19 mouse cellular contexts compared by ENCODE assay signal in genomic region chr17:27140262-27140661, GRCm38 (mm10). TPM values are rescaled to one million over a fixed set of nuclear protein-coding genes. Genes with fewer than 3 reads are reported as not detected.
DNase-seq lines count a peak whose midpoint lies in the region; ATAC-seq lines count a peak whose summit lies in the region.
"Had no signal": no experiment of that assay in that cellular context is flagged by ENCODE, and none has a peak within 500 bp of the region (broad histone marks: within the 10 kb centered on the region; RNA-seq: fewer than 3 reads in every experiment).

No protein-coding gene starts in this region.

- no peak overlapping the region; the same call in 1 of the 2 replicates for H3K4me2 ChIP-seq in forebrain, embryonic 12.5 days
- no peak overlapping the region for H3K4me2 ChIP-seq in midbrain, embryonic 12.5 days (replicated peaks)
- no peak overlapping the region for H3K4me2 ChIP-seq in hindbrain, embryonic 13.5 days
- no peak overlapping the region for H3K4me2 ChIP-seq in midbrain, embryonic 16.5 days (ENCODE audit: low read length)
- H3K4me2 ChIP-seq: forebrain, embryonic 15.5 days; heart, embryonic 13.5 days; intestine, embryonic 15.5 days; liver, embryonic 12.5 days; lung, embryonic 14.5 days had no signal

- H3K36me3 ChIP-seq in forebrain, embryonic 10.5 days (replicated peaks): no peaks in the 10 kb centered on the region
- no peaks in the 10 kb centered on the region for H3K36me3 ChIP-seq in forebrain, embryonic 12.5 days (replicated peaks)
- H3K36me3 ChIP-seq in midbrain, embryonic 12.5 days: no peaks in the 10 kb centered on the region
- H3K36me3 ChIP-seq in midbrain, embryonic 10.5 days: no peaks in the 10 kb centered on the region
- H3K36me3 ChIP-seq in hindbrain, embryonic 13.5 days: no peaks in the 10 kb centered on the region
- no peaks in the 10 kb centered on the region for H3K36me3 ChIP-seq in midbrain, embryonic 16.5 days (ENCODE audit: control insufficient read depth, insufficient read depth, low read length)
- H3K36me3 ChIP-seq: forebrain, embryonic 15.5 days; G1E; heart, embryonic 13.5 days; intestine, embryonic 15.5 days; liver, embryonic 12.5 days had no signal

- peak overlapping the region; percentile 11 for H3K27ac ChIP-seq in forebrain, embryonic 10.5 days
- H3K27ac ChIP-seq in forebrain, embryonic 12.5 days: no peak overlapping the region
- H3K27ac ChIP-seq in midbrain, embryonic 12.5 days (replicated peaks): peak overlapping the region; percentile 63; the same call in 1 of the 2 replicates
- no peak overlapping the region for H3K27ac ChIP-seq in midbrain, embryonic 10.5 days (replicated peaks)
- H3K27ac ChIP-seq in hindbrain, embryonic 13.5 days: peak overlapping the region; percentile 72
- H3K27ac ChIP-seq in midbrain, embryonic 16.5 days (ENCODE audit: low read length): no peak overlapping the region
- H3K27ac ChIP-seq: forebrain, embryonic 15.5 days; heart, embryonic 13.5 days; intestine, embryonic 15.5 days; liver, embryonic 12.5 days had no signal

- 67% methylated on average over 9 of the region's 9 CpGs for WGBS in forebrain, embryonic 10.5 days
- WGBS in forebrain, embryonic 12.5 days: 51% methylated on average over 9 of the region's 9 CpGs
- 54% methylated on average over 9 of the region's 9 CpGs for WGBS in midbrain, embryonic 12.5 days
- 64% methylated on average over 9 of the region's 9 CpGs for WGBS in midbrain, embryonic 10.5 days
- WGBS in hindbrain, embryonic 13.5 days: 43% methylated on average over 9 of the region's 9 CpGs
- 27% methylated on average over 9 of the region's 9 CpGs for WGBS in midbrain, embryonic 16.5 days

- ATAC-seq in forebrain, embryonic 12.5 days (ENCODE audit: low FRiP score): no peak
- ATAC-seq in midbrain, embryonic 12.5 days (ENCODE audit: low FRiP score, low read depth): no peak
- 0 out of 2 replicates have a peak, but pooled peaks have one; percentile 32 for ATAC-seq in hindbrain, embryonic 13.5 days (ENCODE audit: low FRiP score)
- no peak for ATAC-seq in midbrain, embryonic 16.5 days
- ATAC-seq in frontal cortex, adult (ENCODE audit: low TSS enrichment): no peak
- ATAC-seq: forebrain, embryonic 15.5 days; intestine, embryonic 15.5 days; liver, embryonic 12.5 days had no signal

- H3K4me1 ChIP-seq in forebrain, embryonic 10.5 days: peaks cover 63% of the 10 kb centered on the region
- peaks cover 34% of the 10 kb centered on the region for H3K4me1 ChIP-seq in forebrain, embryonic 12.5 days
- H3K4me1 ChIP-seq in midbrain, embryonic 12.5 days: peaks cover 35% of the 10 kb centered on the region
- peaks cover 33% of the 10 kb centered on the region for H3K4me1 ChIP-seq in midbrain, embryonic 10.5 days
- H3K4me1 ChIP-seq in hindbrain, embryonic 13.5 days (replicated peaks): peaks cover 53% of the 10 kb centered on the region
- H3K4me1 ChIP-seq in midbrain, embryonic 16.5 days (ENCODE audit: control insufficient read depth, insufficient read depth, low read length): peaks cover 21% of the 10 kb centered on the region

- DNase-seq in forebrain, embryonic 10.5 days (ENCODE audit: extremely low spot score, low spot score): no peak
- no peak for DNase-seq in midbrain, embryonic 10.5 days (ENCODE audit: low spot score)
- no peak for DNase-seq in frontal cortex, postnatal 14 days (ENCODE audit: low spot score in 2 of 2)
- DNase-seq: cerebellum, adult 18-20 months; cerebellum, postnatal 36 days; heart, adult 18-20 months; heart, postnatal 36 days; kidney, adult 9 months; lung, embryonic 14.5 days had no signal

- H3K27me3 ChIP-seq in forebrain, embryonic 10.5 days (ENCODE audit: poor library complexity, severe bottlenecking): peaks cover 36% of the 10 kb centered on the region
- H3K27me3 ChIP-seq in forebrain, embryonic 12.5 days: peaks cover 14% of the 10 kb centered on the region; the same call in 1 of the 2 replicates
- peaks cover 6% of the 10 kb centered on the region; the same call in 1 of the 2 replicates for H3K27me3 ChIP-seq in midbrain, embryonic 12.5 days
- H3K27me3 ChIP-seq in midbrain, embryonic 10.5 days (ENCODE audit: low read depth, poor library complexity, severe bottlenecking): peaks cover 4% of the 10 kb centered on the region
- H3K27me3 ChIP-seq in hindbrain, embryonic 13.5 days: no peaks in the 10 kb centered on the region
- H3K27me3 ChIP-seq in midbrain, embryonic 16.5 days (ENCODE audit: control insufficient read depth, insufficient read depth, low read depth, low read length): no peaks in the 10 kb centered on the region
- H3K27me3 ChIP-seq: forebrain, embryonic 15.5 days; intestine, embryonic 15.5 days had no signal

- no peaks in the 10 kb centered on the region for H3K9me3 ChIP-seq in forebrain, embryonic 10.5 days
- H3K9me3 ChIP-seq in forebrain, embryonic 12.5 days: no peaks in the 10 kb centered on the region
- H3K9me3 ChIP-seq in midbrain, embryonic 12.5 days: no peaks in the 10 kb centered on the region
- H3K9me3 ChIP-seq in midbrain, embryonic 10.5 days (replicated peaks): no peaks in the 10 kb centered on the region
- H3K9me3 ChIP-seq in hindbrain, embryonic 13.5 days: no peaks in the 10 kb centered on the region
- no peaks in the 10 kb centered on the region for H3K9me3 ChIP-seq in midbrain, embryonic 16.5 days (replicated peaks; ENCODE audit: control insufficient read depth, low read length, poor library complexity, severe bottlenecking)
- H3K9me3 ChIP-seq: forebrain, embryonic 15.5 days; G1E; heart, embryonic 13.5 days; intestine, embryonic 15.5 days; liver, embryonic 12.5 days had no signal

- no peak overlapping the region for H3K9ac ChIP-seq in forebrain, embryonic 12.5 days
- H3K9ac ChIP-seq in midbrain, embryonic 12.5 days (replicated peaks): 0 out of 2 replicates have a peak overlapping the region, but pooled peaks have one; percentile 15
- no peak overlapping the region for H3K9ac ChIP-seq in hindbrain, embryonic 13.5 days
- H3K9ac ChIP-seq in midbrain, embryonic 16.5 days (ENCODE audit: low read depth, low read length): 0 out of 2 replicates have a peak overlapping the region, but pooled peaks have one; percentile 7
- H3K9ac ChIP-seq: forebrain, embryonic 15.5 days; heart, embryonic 13.5 days; intestine, embryonic 15.5 days; liver, embryonic 12.5 days; lung, embryonic 14.5 days had no signal

- no peak overlapping the region for H3K4me3 ChIP-seq in forebrain, embryonic 10.5 days
- no peak overlapping the region for H3K4me3 ChIP-seq in forebrain, embryonic 12.5 days (replicated peaks)
- H3K4me3 ChIP-seq in midbrain, embryonic 12.5 days: no peak overlapping the region
- no peak overlapping the region for H3K4me3 ChIP-seq in midbrain, embryonic 10.5 days
- H3K4me3 ChIP-seq in hindbrain, embryonic 13.5 days: no peak overlapping the region
- H3K4me3 ChIP-seq in midbrain, embryonic 16.5 days (ENCODE audit: low read depth, low read length): no peak overlapping the region
- H3K4me3 ChIP-seq: forebrain, embryonic 15.5 days; heart, embryonic 13.5 days; intestine, embryonic 15.5 days; liver, embryonic 12.5 days had no signal

RNA-seq across cellular contexts. Expression of gene Uqcc2, which starts 6.5 kb away (rescaled TPM):
- 394 and 405 TPM in 2 replicates for polyA plus RNA-seq in forebrain, embryonic 10.5 days (2016; fragmentation: Nextera tagmentation; extraction: Ambion mirVana)
- 274 and 306 TPM in 2 replicates for polyA plus RNA-seq in forebrain, embryonic 12.5 days (2016; fragmentation: Nextera tagmentation; extraction: Ambion mirVana)
- 302 and 331 TPM in 2 replicates for polyA plus RNA-seq in midbrain, embryonic 12.5 days (2016; fragmentation: Nextera tagmentation; extraction: Ambion mirVana)
- polyA plus RNA-seq in midbrain, embryonic 10.5 days (2016; fragmentation: Nextera tagmentation; extraction: Ambion mirVana): 404 and 411 TPM in 2 replicates
- polyA plus RNA-seq in hindbrain, embryonic 13.5 days (2015; fragmentation: Nextera tagmentation; extraction: Ambion mirVana): 335 and 349 TPM in 2 replicates
- 360 and 384 TPM in 2 replicates for polyA plus RNA-seq in midbrain, embryonic 16.5 days (2015; fragmentation: Nextera tagmentation; extraction: Ambion mirVana)

RNA-seq across cellular contexts. Expression of gene Ip6k3, which starts 27.3 kb away (rescaled TPM):
- polyA plus RNA-seq in forebrain, embryonic 10.5 days (2016; fragmentation: Nextera tagmentation; extraction: Ambion mirVana): 0.06 TPM in 1 of 2 replicates, not detected in the other
- 0.13 TPM in 1 of 2 replicates, not detected in the other for polyA plus RNA-seq in forebrain, embryonic 12.5 days (2016; fragmentation: Nextera tagmentation; extraction: Ambion mirVana)
- 0.16 and 0.51 TPM in 2 replicates for polyA plus RNA-seq in midbrain, embryonic 12.5 days (2016; fragmentation: Nextera tagmentation; extraction: Ambion mirVana)
- 0.29 TPM in 1 of 2 replicates, not detected in the other for polyA plus RNA-seq in midbrain, embryonic 10.5 days (2016; fragmentation: Nextera tagmentation; extraction: Ambion mirVana)
- 0.45 and 0.58 TPM in 2 replicates for polyA plus RNA-seq in hindbrain, embryonic 13.5 days (2015; fragmentation: Nextera tagmentation; extraction: Ambion mirVana)
- 0.14 and 0.15 TPM in 2 replicates for polyA plus RNA-seq in midbrain, embryonic 16.5 days (2015; fragmentation: Nextera tagmentation; extraction: Ambion mirVana)
- polyA plus RNA-seq: G1E; lung, embryonic 14.5 days had no signal

Comparison
In these comparisons a context has a peak if more than half of its experiments do, and no peak if none do; other contexts are left out.
1. H3K27ac ChIP-seq: peak in forebrain, embryonic 10.5 days (single experiment), midbrain, embryonic 12.5 days (single experiment) and hindbrain, embryonic 13.5 days (single experiment); none in forebrain, embryonic 12.5 days (single experiment), midbrain, embryonic 10.5 days (single experiment) and midbrain, embryonic 16.5 days (single experiment).
2. H3K9ac ChIP-seq: peak in midbrain, embryonic 12.5 days (single experiment) and midbrain, embryonic 16.5 days (single experiment); none in forebrain, embryonic 12.5 days (single experiment) and hindbrain, embryonic 13.5 days (single experiment).